Mouse (Mus musculus) layer of hippocampus, adult 2 months (tissue): ENCODE data around the gene Irf1. TPM values are rescaled to one million over a fixed set of nuclear protein-coding genes. Genes with fewer than 3 reads are reported as not detected.

Experiments
- DNase-seq, 2 experiments: peaks; one replicate each; pipeline ENCODE4 v3.0.0; 2022; ENCODE audit warnings: low spot score in 2 of 2
- H3K27ac ChIP-seq: fragments of 200-600 bp; 2 replicates; pipeline ENCODE4 v1.8.1; 2022
- H3K4me3 ChIP-seq: fragments of 200-600 bp; 2 replicates; pipeline ENCODE4 v1.8.1; 2022; ENCODE audit warnings: mild to moderate bottlenecking
- CTCF ChIP-seq: fragments of 200-600 bp; conservative IDR thresholded peaks from 2 replicates; pipeline ENCODE4 v1.8.1; 2022; ENCODE audit warnings: antibody characterized with exemption, mild to moderate bottlenecking, moderate library complexity
- long read RNA-seq, 2 experiments: library from polyadenylated mRNA; stranded (forward); transcript quantifications; one replicate each; pipeline ENCODE4 v2.0.0; 2021; ENCODE audit warnings: borderline mapping rate in 2 of 2
- total RNA-seq, 2 experiments: library from RNA; stranded (reverse); gene quantifications; 2 replicates each; pipeline ENCODE4 v1.2.3; 2021

The Irf1 gene
- 10 to 100 TPM in 1 of 2 experiments, 1 to 10 TPM in 1; 9.0 to 12.4 TPM for total RNA-seq
- long read RNA-seq, experiment 1, partial matches to known transcripts: 2 of 11 reads
- long read RNA-seq, experiment 1, other reads (novel, unspliced or antisense): 6 of 11 reads
- long read RNA-seq, experiment 2, partial matches to known transcripts: 3 of 6 reads
- long read RNA-seq, experiment 2, other reads (novel, unspliced or antisense): 2 of 6 reads

GRCm38 (mm10) chr11:53769760-53770124 lies at the start of gene Irf1:
Gene Irf1, plus strand, starts transcription at chr11:53770014.
- TF ChIP-seq CTCF: no peak
- H3K27ac ChIP-seq: peak within 1 kb of the TSS; percentile 91
- DNase-seq: peak; percentile 83 to 86
- peak within 1 kb of the TSS; percentile 83 for H3K4me3 ChIP-seq

- H3K4me3 ChIP-seq: no peak within 1 kb of the TSS
- no peak within 1 kb of the TSS for H3K27ac ChIP-seq
- TF ChIP-seq CTCF: no peak
- DNase-seq: no peak
These were observed 49.1 kb upstream of the Irf1 start, which contains the start of gene Il5 for GRCm38 (mm10) chr11:53720715-53721114. Gene Il5, plus strand, starts transcription at chr11:53720794.

- TF ChIP-seq CTCF: no peak
- Histone ChIP-seq H3K4me3 (no peak overlapping the region), H3K27ac (no peak overlapping the region)
- no peak for DNase-seq
These were observed 38.4 kb upstream of the Irf1 start for GRCm38 (mm10) chr11:53731457-53731856.

- no peak for TF ChIP-seq CTCF
These were observed 37.6 kb upstream of the Irf1 start for GRCm38 (mm10) chr11:53732244-53732643.

GRCm38 (mm10) chr11:53733824-53734223 lies 36.0 kb upstream of the Irf1 start:
- TF ChIP-seq CTCF: peak; percentile 42
- H3K4me3 ChIP-seq: no peak overlapping the region

More at GRCm38 (mm10) chr11:53732244-53732643, 37.6 kb upstream of the Irf1 start:
- Histone ChIP-seq H3K27ac (no peak overlapping the region), H3K4me3 (no peak overlapping the region)
- DNase-seq: no peak

GRCm38 (mm10) chr11:53734431-53734830 lies 35.4 kb upstream of the Irf1 start:
- DNase-seq: no peak
- no peak overlapping the region for H3K27ac ChIP-seq
- no peak for TF ChIP-seq CTCF
- no peak overlapping the region for H3K4me3 ChIP-seq

More at GRCm38 (mm10) chr11:53733824-53734223, 36.0 kb upstream of the Irf1 start:
- no peak overlapping the region for H3K27ac ChIP-seq
- DNase-seq: no peak

GRCm38 (mm10) chr11:53734970-53735681 lies 34.7 kb upstream of the Irf1 start:
- no peak for DNase-seq
- TF ChIP-seq CTCF: no peak
- no peak overlapping the region for H3K27ac ChIP-seq
- H3K4me3 ChIP-seq: no peak overlapping the region

- DNase-seq: peak; percentile 67 to 70
- Histone ChIP-seq H3K27ac (no peak overlapping the region), H3K4me3 (peak overlapping the region; percentile 39)
- peak; percentile 94 for TF ChIP-seq CTCF
These were observed 34.0 kb upstream of the Irf1 start for GRCm38 (mm10) chr11:53735682-53736245.

GRCm38 (mm10) chr11:53736771-53737572 lies 32.8 kb upstream of the Irf1 start:
- TF ChIP-seq CTCF: peak; percentile 73
- DNase-seq: peak; percentile 46 to 65
- H3K4me3 ChIP-seq: no peak overlapping the region
- H3K27ac ChIP-seq: peak overlapping the region; percentile 58

- Histone ChIP-seq H3K27ac (peak overlapping the region; percentile 58), H3K4me3 (no peak overlapping the region)
- peak; percentile 70 for TF ChIP-seq CTCF
- peak; percentile 54 to 58 for DNase-seq
These were observed 32.3 kb upstream of the Irf1 start for GRCm38 (mm10) chr11:53737573-53737946.

- no peak for DNase-seq
- no peak overlapping the region for H3K4me3 ChIP-seq
- no peak overlapping the region for H3K27ac ChIP-seq
- peak; percentile 54 for TF ChIP-seq CTCF
These were observed 27.5 kb upstream of the Irf1 start for GRCm38 (mm10) chr11:53742353-53742752.

GRCm38 (mm10) chr11:53745260-53745659 lies 24.6 kb upstream of the Irf1 start:
- DNase-seq: no peak
- Histone ChIP-seq H3K4me3 (no peak overlapping the region), H3K27ac (no peak overlapping the region)
- peak; percentile 46 for TF ChIP-seq CTCF

GRCm38 (mm10) chr11:53747985-53748384 lies 21.8 kb upstream of the Irf1 start:
- no peak for TF ChIP-seq CTCF
- H3K4me3 ChIP-seq: no peak overlapping the region
- H3K27ac ChIP-seq: no peak overlapping the region
- DNase-seq: no peak
